Mouse (Mus musculus): ENCODE results near the gene Rgn. TPM values are rescaled to one million over a fixed set of nuclear protein-coding genes. Genes with fewer than 3 reads are reported as not detected.

Gene Rgn
- polyA plus RNA-seq, 1 experiment from 2014 or later: 9.7 TPM

- WGBS: 46% methylated on average over 9 of the region's 9 CpGs
- Histone ChIP-seq H3K4me1 (no peaks in the 10 kb centered on the region), H3K9ac (no peak overlapping the region)
Observed at GRCm38 (mm10) chrX:20572683-20573082, 23.1 kb downstream of the Rgn start.

GRCm38 (mm10) chrX:20573927-20574326 is 24.3 kb downstream of the Rgn start:
- no peak for ATAC-seq (replicated peaks; ENCODE audit: low FRiP score)
- Histone ChIP-seq H3K9ac (no peak overlapping the region), H3K4me1 (no peaks in the 10 kb centered on the region), H3K4me2 (no peak overlapping the region), H3K27ac (no peak overlapping the region), H3K9me3 (replicated peaks) (no peaks in the 10 kb centered on the region), H3K4me3 (replicated peaks) (no peak overlapping the region), H3K27me3 (no peaks in the 10 kb centered on the region), H3K36me3 (no peaks in the 10 kb centered on the region)
- 86% methylated on average over 4 of the region's 4 CpGs for WGBS

More at GRCm38 (mm10) chrX:20572683-20573082, 23.1 kb downstream of the Rgn start:
- Histone ChIP-seq H3K27me3 (no peaks in the 10 kb centered on the region), H3K4me3 (replicated peaks) (no peak overlapping the region), H3K36me3 (no peaks in the 10 kb centered on the region), H3K9me3 (replicated peaks) (no peaks in the 10 kb centered on the region), H3K27ac (no peak overlapping the region), H3K4me2 (no peak overlapping the region)
- ATAC-seq (replicated peaks; ENCODE audit: low FRiP score): no peak

- Histone ChIP-seq H3K9ac (no peak overlapping the region), H3K4me3 (replicated peaks) (no peak overlapping the region), H3K4me1 (no peaks in the 10 kb centered on the region), H3K27me3 (no peaks in the 10 kb centered on the region), H3K4me2 (no peak overlapping the region), H3K27ac (no peak overlapping the region), H3K36me3 (no peaks in the 10 kb centered on the region), H3K9me3 (replicated peaks) (no peaks in the 10 kb centered on the region)
- WGBS: 19% methylated on average over 4 of the region's 4 CpGs
- ATAC-seq (replicated peaks; ENCODE audit: low FRiP score): no peak
Observed at GRCm38 (mm10) chrX:20587968-20588367, 38.4 kb downstream of the Rgn start.

GRCm38 (mm10) chrX:20608500-20608899 is 58.9 kb downstream of the Rgn start:
- H3K4me3 ChIP-seq (replicated peaks): no peak overlapping the region
- no peaks in the 10 kb centered on the region for H3K36me3 ChIP-seq
- no peaks in the 10 kb centered on the region for H3K4me1 ChIP-seq
- WGBS: 89% methylated on average over 4 of the region's 4 CpGs
- no peak for ATAC-seq (replicated peaks; ENCODE audit: low FRiP score)
- no peaks in the 10 kb centered on the region for H3K27me3 ChIP-seq
- no peak overlapping the region for H3K9ac ChIP-seq
- no peaks in the 10 kb centered on the region for H3K9me3 ChIP-seq (replicated peaks)
- H3K4me2 ChIP-seq: no peak overlapping the region
- H3K27ac ChIP-seq: no peak overlapping the region

Other genes with a start within 250 kb of the Rgn start
- 18.8 and 23.1 TPM in 2 replicates for gene Rp2, start 185.3 kb upstream of the Rgn start, polyA plus RNA-seq (2015; fragmentation: Nextera tagmentation; extraction: Ambion mirVana)
- 11.2 and 11.6 TPM in 2 replicates for gene Jade3, start 124.1 kb upstream of the Rgn start, polyA plus RNA-seq (2015; fragmentation: Nextera tagmentation; extraction: Ambion mirVana)
- 71.5 and 77.9 TPM in 2 replicates for gene Rbm10, start 67.7 kb downstream of the Rgn start, polyA plus RNA-seq (2015; fragmentation: Nextera tagmentation; extraction: Ambion mirVana)
- gene Ndufb11, start 67.8 kb downstream of the Rgn start, polyA plus RNA-seq (2015; fragmentation: Nextera tagmentation; extraction: Ambion mirVana): 251 and 258 TPM in 2 replicates
- 201 and 214 TPM in 2 replicates for gene Uba1, start 108.5 kb downstream of the Rgn start, polyA plus RNA-seq (2015; fragmentation: Nextera tagmentation; extraction: Ambion mirVana)
- gene Cdk16, start 138.2 kb downstream of the Rgn start, polyA plus RNA-seq (2015; fragmentation: Nextera tagmentation; extraction: Ambion mirVana): 102 and 113 TPM in 2 replicates
- gene Usp11, start 154.1 kb downstream of the Rgn start, polyA plus RNA-seq (2015; fragmentation: Nextera tagmentation; extraction: Ambion mirVana): 43.9 and 47.8 TPM in 2 replicates
- 115 and 129 TPM in 2 replicates for gene Araf, start 248.0 kb downstream of the Rgn start, polyA plus RNA-seq (2015; fragmentation: Nextera tagmentation; extraction: Ambion mirVana)

Data from kidney, embryonic 15.5 days (tissue).